Mouse (Mus musculus): ENCODE results near the gene Magel2. TPM values are rescaled to one million over a fixed set of nuclear protein-coding genes. Genes with fewer than 3 reads are reported as not detected.

The Magel2 gene
- total and polyA plus RNA-seq, 2 experiments: not detected

GRCm38 (mm10) chr7:62382391-62382790 lies 5.6 kb downstream of the Magel2 start:
- H3K4me3 ChIP-seq (ENCODE audit: insufficient read depth, low read depth, low read length): no peak overlapping the region
- WGBS: 6% methylated on average over 2 of the region's 2 CpGs

GRCm38 (mm10) chr7:62388291-62388690 lies 11.5 kb downstream of the Magel2 start:
- Histone ChIP-seq H3K27me3 (ENCODE audit: control insufficient read depth, insufficient read depth, low read length) (no peaks in the 10 kb centered on the region), H3K36me3 (ENCODE audit: control insufficient read depth, insufficient read depth, low read length) (no peaks in the 10 kb centered on the region), H3K27ac (replicated peaks; ENCODE audit: insufficient read depth, low read depth, low read length) (no peak overlapping the region), H3K4me1 (ENCODE audit: control insufficient read depth, insufficient read depth, low read length) (no peaks in the 10 kb centered on the region), H3K9ac (ENCODE audit: low read depth, low read length) (no peak overlapping the region), H3K79me2 (ENCODE audit: control insufficient read depth, insufficient read depth, low read length) (no peaks in the 10 kb centered on the region), H3K4me3 (ENCODE audit: insufficient read depth, low read depth, low read length) (no peak overlapping the region)
- WGBS: 41% methylated on average over 4 of the region's 4 CpGs
- DNase-seq (ENCODE audit: extremely low read depth, low read depth, low spot score): no peak
- TF ChIP-seq CTCF (IDR thresholded peaks at IDR 0.05; ENCODE audit: low read depth, low read length) (no peak), POLR2A (IDR thresholded peaks at IDR 0.05; ENCODE audit: extremely low read depth, insufficient read depth, low read length) (no peak)

More at GRCm38 (mm10) chr7:62382391-62382790, 5.6 kb downstream of the Magel2 start:
- no peaks in the 10 kb centered on the region for H3K79me2 ChIP-seq (ENCODE audit: control insufficient read depth, insufficient read depth, low read length)
- H3K36me3 ChIP-seq (ENCODE audit: control insufficient read depth, insufficient read depth, low read length): no peaks in the 10 kb centered on the region
- no peak for TF ChIP-seq POLR2A (IDR thresholded peaks at IDR 0.05; ENCODE audit: extremely low read depth, insufficient read depth, low read length)
- TF ChIP-seq CTCF (IDR thresholded peaks at IDR 0.05; ENCODE audit: low read depth, low read length): peak; percentile 36; the same call in 1 of the 2 replicates
- H3K27ac ChIP-seq (replicated peaks; ENCODE audit: insufficient read depth, low read depth, low read length): no peak overlapping the region
- no peaks in the 10 kb centered on the region for H3K27me3 ChIP-seq (ENCODE audit: control insufficient read depth, insufficient read depth, low read length)
- no peak overlapping the region for H3K9ac ChIP-seq (ENCODE audit: low read depth, low read length)
- peak; percentile 19 for DNase-seq (ENCODE audit: extremely low read depth, low read depth, low spot score)
- no peaks in the 10 kb centered on the region for H3K4me1 ChIP-seq (ENCODE audit: control insufficient read depth, insufficient read depth, low read length)

GRCm38 (mm10) chr7:62392202-62392601 lies 15.4 kb downstream of the Magel2 start:
- DNase-seq (ENCODE audit: extremely low read depth, low read depth, low spot score): no peak
- Histone ChIP-seq H3K4me3 (ENCODE audit: insufficient read depth, low read depth, low read length) (no peak overlapping the region), H3K4me1 (ENCODE audit: control insufficient read depth, insufficient read depth, low read length) (no peaks in the 10 kb centered on the region), H3K9ac (ENCODE audit: low read depth, low read length) (no peak overlapping the region), H3K36me3 (ENCODE audit: control insufficient read depth, insufficient read depth, low read length) (no peaks in the 10 kb centered on the region), H3K79me2 (ENCODE audit: control insufficient read depth, insufficient read depth, low read length) (no peaks in the 10 kb centered on the region), H3K27me3 (ENCODE audit: control insufficient read depth, insufficient read depth, low read length) (peaks cover 2% of the 10 kb centered on the region; the same call in 1 of the 2 replicates), H3K27ac (replicated peaks; ENCODE audit: insufficient read depth, low read depth, low read length) (no peak overlapping the region)
- TF ChIP-seq POLR2A (IDR thresholded peaks at IDR 0.05; ENCODE audit: extremely low read depth, insufficient read depth, low read length) (no peak), CTCF (IDR thresholded peaks at IDR 0.05; ENCODE audit: low read depth, low read length) (no peak)
- 47% methylated on average over 1 of the region's 1 CpGs for WGBS

DNA sequence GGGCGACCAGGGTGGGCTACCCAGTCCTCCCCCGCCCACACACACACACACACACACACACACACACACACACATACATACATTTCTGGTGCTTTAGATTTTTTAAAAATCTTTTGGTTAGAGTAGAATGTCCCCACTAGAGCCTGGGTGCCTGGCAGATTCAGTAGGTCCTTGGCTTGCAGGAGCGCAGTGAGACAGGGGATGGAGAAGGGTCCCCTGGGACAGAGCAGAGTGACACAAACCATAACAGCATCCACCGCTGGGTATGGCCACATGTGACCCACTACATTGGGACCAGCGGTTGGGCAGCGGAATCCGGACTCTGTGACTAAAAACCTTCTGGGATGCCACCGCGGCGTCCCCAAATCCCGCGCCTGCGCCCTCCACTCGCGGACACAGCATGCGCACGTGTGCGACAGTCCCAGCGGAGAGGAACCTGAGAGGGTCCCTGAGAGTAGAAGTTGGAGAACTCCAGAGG lies 29.8 kb downstream of the Magel2 start:
- Histone ChIP-seq H3K27me3 (ENCODE audit: control insufficient read depth, insufficient read depth, low read length) (no peaks in the 10 kb centered on the region), H3K9ac (ENCODE audit: low read depth, low read length) (no peak overlapping the region), H3K4me1 (ENCODE audit: control insufficient read depth, insufficient read depth, low read length) (no peaks in the 10 kb centered on the region), H3K4me3 (ENCODE audit: insufficient read depth, low read depth, low read length) (no peak overlapping the region), H3K79me2 (ENCODE audit: control insufficient read depth, insufficient read depth, low read length) (no peaks in the 10 kb centered on the region), H3K36me3 (ENCODE audit: control insufficient read depth, insufficient read depth, low read length) (no peaks in the 10 kb centered on the region), H3K27ac (replicated peaks; ENCODE audit: insufficient read depth, low read depth, low read length) (no peak overlapping the region)
- DNase-seq (ENCODE audit: extremely low read depth, low read depth, low spot score): no peak
- 38% methylated on average over 19 of the region's 19 CpGs for WGBS
- TF ChIP-seq CTCF (IDR thresholded peaks at IDR 0.05; ENCODE audit: low read depth, low read length) (no peak), POLR2A (IDR thresholded peaks at IDR 0.05; ENCODE audit: extremely low read depth, insufficient read depth, low read length) (no peak)

GRCm38 (mm10) chr7:62407803-62408202 lies 31.0 kb downstream of the Magel2 start:
- no peak overlapping the region for H3K9ac ChIP-seq (ENCODE audit: low read depth, low read length)
- H3K79me2 ChIP-seq (ENCODE audit: control insufficient read depth, insufficient read depth, low read length): no peaks in the 10 kb centered on the region
- no peak overlapping the region for H3K27ac ChIP-seq (replicated peaks; ENCODE audit: insufficient read depth, low read depth, low read length)
- TF ChIP-seq POLR2A (IDR thresholded peaks at IDR 0.05; ENCODE audit: extremely low read depth, insufficient read depth, low read length) (no peak), CTCF (IDR thresholded peaks at IDR 0.05; ENCODE audit: low read depth, low read length) (no peak)
- no peaks in the 10 kb centered on the region for H3K27me3 ChIP-seq (ENCODE audit: control insufficient read depth, insufficient read depth, low read length)
- no peak overlapping the region for H3K4me3 ChIP-seq (ENCODE audit: insufficient read depth, low read depth, low read length)
- H3K4me1 ChIP-seq (ENCODE audit: control insufficient read depth, insufficient read depth, low read length): no peaks in the 10 kb centered on the region
- WGBS: 58% methylated on average over 3 of the region's 3 CpGs
- H3K36me3 ChIP-seq (ENCODE audit: control insufficient read depth, insufficient read depth, low read length): no peaks in the 10 kb centered on the region
- no peak for DNase-seq (ENCODE audit: extremely low read depth, low read depth, low spot score)

- Histone ChIP-seq H3K27ac (replicated peaks; ENCODE audit: insufficient read depth, low read depth, low read length) (no peak overlapping the region), H3K36me3 (ENCODE audit: control insufficient read depth, insufficient read depth, low read length) (no peaks in the 10 kb centered on the region)
- 75% methylated on average over 1 of the region's 1 CpGs for WGBS
Observed at GRCm38 (mm10) chr7:62415222-62415621, 38.4 kb downstream of the Magel2 start.

More at GRCm38 (mm10) chr7:62415222-62415621, 38.4 kb downstream of the Magel2 start:
- no peak for DNase-seq (ENCODE audit: extremely low read depth, low read depth, low spot score)
- TF ChIP-seq POLR2A (IDR thresholded peaks at IDR 0.05; ENCODE audit: extremely low read depth, insufficient read depth, low read length): no peak
- no peak for TF ChIP-seq CTCF (IDR thresholded peaks at IDR 0.05; ENCODE audit: low read depth, low read length)
- Histone ChIP-seq H3K9ac (ENCODE audit: low read depth, low read length) (no peak overlapping the region), H3K4me1 (ENCODE audit: control insufficient read depth, insufficient read depth, low read length) (no peaks in the 10 kb centered on the region), H3K79me2 (ENCODE audit: control insufficient read depth, insufficient read depth, low read length) (no peaks in the 10 kb centered on the region), H3K4me3 (ENCODE audit: insufficient read depth, low read depth, low read length) (no peak overlapping the region), H3K27me3 (ENCODE audit: control insufficient read depth, insufficient read depth, low read length) (no peaks in the 10 kb centered on the region)
